In genomic region chr2:122147508-122148241, GRCm38 (mm10) we compare ENCODE assay signal across 8 mouse cellular contexts. TPM values are rescaled to one million over a fixed set of nuclear protein-coding genes. Genes with fewer than 3 reads are reported as not detected.
DNase-seq lines count a peak whose midpoint lies in the region; ATAC-seq and TF ChIP-seq lines count a peak whose summit lies in the region.

TSS of gene B2m (plus strand) at chr2:122147686.

- H3K9ac ChIP-seq in hindbrain, postnatal 0 days (replicated peaks; ENCODE audit: low read length), result peak within 1 kb of the TSS; percentile 71

- no peaks in the 10 kb centered on the region for H3K27me3 ChIP-seq in hindbrain, postnatal 0 days (ENCODE audit: insufficient read depth, low read length)

- ATAC-seq in common myeloid progenitor, adult 5-6 weeks (replicated peaks; ENCODE audit: low read depth, poor library complexity, severe bottlenecking), result peak; percentile 83
- ATAC-seq in hindbrain, postnatal 0 days, result peak; percentile 99
- ATAC-seq in megakaryocyte, adult 5-6 weeks (ENCODE audit: poor library complexity, severe bottlenecking), result peak; percentile 81

- intact Hi-C loops in gastrocnemius, adult 2 months (cut with DNase I), result loop anchor here (1.0 kb wide), 1 partner anchor 29 kb away; the partner anchor contains the start of gene Spg11
- intact Hi-C loops in left cerebral cortex, adult 2 months (cut with DNase I), result loop anchor here (1.0 kb wide), 2 partner anchors 29 to 228 kb away; partner anchors contain the start of gene Spg11

- H3K9me3 ChIP-seq in hindbrain, postnatal 0 days (ENCODE audit: low read length), result no peaks in the 10 kb centered on the region

- WGBS in hindbrain, postnatal 0 days, result under 1% methylated on average over 40 of the region's 40 CpGs

- peak within 1 kb of the TSS; percentile 96 for H3K27ac ChIP-seq in gastrocnemius, adult 2 months
- H3K27ac ChIP-seq in hindbrain, postnatal 0 days, result peak within 1 kb of the TSS; percentile 75
- peak within 1 kb of the TSS; percentile 87 for H3K27ac ChIP-seq in left cerebral cortex, adult 2 months

- DNase-seq in ZHBTc4 (ENCODE audit: low read depth, low spot score), result peak; percentile 91
- DNase-seq in gastrocnemius, adult 2 months, result peak; percentile 95
- peak; percentile 97 for DNase-seq in hindbrain, postnatal 0 days (ENCODE audit: low spot score)
- DNase-seq in left cerebral cortex, adult 2 months (ENCODE audit: extremely low spot score in 1 of 2, low spot score in 2 of 2), result peak; percentile 88 to 89
- peak; percentile 94 to 98 for DNase-seq in right cerebral cortex, adult 2 months (ENCODE audit: low spot score in 2 of 2)
- DNase-seq in urinary bladder, postnatal 14 days (ENCODE audit: low spot score), result peak; percentile 95

- H3K36me3 ChIP-seq in hindbrain, postnatal 0 days (ENCODE audit: insufficient read depth, low read length), result no peaks in the 10 kb centered on the region

- 0 out of 2 replicates have a peak, but pooled peaks cover 6% of the 10 kb centered on the region for H3K4me1 ChIP-seq in hindbrain, postnatal 0 days (ENCODE audit: insufficient read depth, low read length)

- peak within 1 kb of the TSS; percentile 92 for H3K4me2 ChIP-seq in hindbrain, postnatal 0 days (ENCODE audit: low read depth, low read length)

- TF ChIP-seq CTCF in gastrocnemius, adult 2 months (IDR thresholded peaks at IDR 0.05), result no peak
- peak; percentile 27 for TF ChIP-seq CTCF in hindbrain, postnatal 0 days (IDR thresholded peaks at IDR 0.05; ENCODE audit: low read depth)
- TF ChIP-seq CTCF in left cerebral cortex, adult 2 months (IDR thresholded peaks at IDR 0.05), result no peak; the same call in 1 of the 2 replicates

- H3K4me3 ChIP-seq in gastrocnemius, adult 2 months, result peak within 1 kb of the TSS; percentile 83
- H3K4me3 ChIP-seq in hindbrain, postnatal 0 days (ENCODE audit: low read length), result peak within 1 kb of the TSS; percentile 70
- peak within 1 kb of the TSS; percentile 86 for H3K4me3 ChIP-seq in left cerebral cortex, adult 2 months

RNA-seq across cellular contexts. Expression of gene B2m, which starts in this region (rescaled TPM):
- total RNA-seq in common myeloid progenitor, adult 5-6 weeks (2017), result 2,084 and 2,334 TPM in 2 replicates
- total RNA-seq in gastrocnemius, adult 2 months (2021), result 10 to 100 TPM; 60.6 to 85.4 TPM
- 101 and 111 TPM in 2 replicates for total RNA-seq in hindbrain, postnatal 0 days (2014; rRNA removed)
- polyA plus RNA-seq in hindbrain, postnatal 0 days (2015; fragmentation: Nextera tagmentation; extraction: Ambion mirVana), result 208 and 216 TPM in 2 replicates
- 100 to 1,000 TPM; 108 to 118 TPM for total RNA-seq in left cerebral cortex, adult 2 months (2021)
- total RNA-seq in megakaryocyte, adult 5-6 weeks (2015), result 5,498 and 5,622 TPM in 2 replicates
- total RNA-seq in megakaryocyte, adult 5-6 weeks (2017), result 2,725 and 3,039 TPM in 2 replicates

Comparison
In these comparisons a context has a peak if more than half of its experiments do, and no peak if none do; other contexts are left out.
1. Peak in every context shown above with its lines: DNase-seq, ATAC-seq, H3K4me3 ChIP-seq and H3K27ac ChIP-seq.
2. RNA of gene B2m (total RNA-seq): 2,725 to 5,622 TPM in megakaryocyte, adult 5-6 weeks and 2,084 to 2,334 TPM in common myeloid progenitor, adult 5-6 weeks; 108 to 118 TPM in left cerebral cortex, adult 2 months, 101 to 111 TPM in hindbrain, postnatal 0 days and 60.6 to 85.4 TPM in gastrocnemius, adult 2 months; every median in the first group is over 10 times any median in the second.